Mouse (Mus musculus) kidney, adult 11 months (tissue): ENCODE data around the gene Mars.

ENCODE experiments used
- DNase-seq: peaks from one replicate; pipeline ENCODE4 v3.0.0; 2022

Mars gene

DNA sequence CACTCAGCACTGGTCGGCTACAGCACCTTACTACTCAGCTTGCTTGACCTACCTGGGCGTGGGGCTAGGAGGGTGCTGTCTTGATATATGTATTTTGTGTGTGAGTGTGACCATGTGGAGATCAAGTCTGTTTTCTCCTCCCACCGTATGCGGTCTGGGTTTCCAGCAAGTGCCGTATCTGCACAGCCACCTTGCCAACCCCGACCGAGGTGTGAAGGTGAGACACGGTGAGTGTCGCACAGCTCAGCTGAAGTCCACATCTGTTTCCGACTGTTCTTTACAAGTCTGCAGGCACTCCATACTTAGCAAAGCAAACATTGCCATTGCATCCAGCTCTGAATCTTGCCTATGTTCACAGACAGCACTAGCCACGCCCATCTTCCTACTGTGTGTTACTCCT lies 8.4 kb downstream of the Mars start:
- DNase-seq, result no peak

DNA sequence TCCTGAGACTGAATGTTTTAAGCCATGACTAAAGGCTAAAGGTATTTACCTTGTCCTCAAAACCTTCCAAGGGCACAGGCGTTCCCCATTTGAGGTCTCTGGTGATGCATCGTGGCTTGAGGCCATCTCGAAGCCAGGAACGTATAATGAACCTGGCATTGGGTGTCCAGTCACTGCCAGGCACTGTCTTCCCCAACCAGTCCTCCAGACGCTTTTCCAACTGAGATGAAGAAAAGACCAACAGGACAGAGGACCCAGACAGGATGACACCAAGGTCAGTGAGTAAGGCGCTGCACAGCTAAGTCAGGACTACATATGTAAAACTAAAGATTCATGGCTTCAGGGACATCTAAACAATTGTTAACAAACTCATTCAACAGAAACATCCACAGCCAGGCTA lies 11.2 kb downstream of the Mars start:
- no peak for DNase-seq

- DNase-seq, result no peak
These were observed 14.3 kb downstream of the Mars start for GRCm38 (mm10) chr10:127297015-127297871.

DNA sequence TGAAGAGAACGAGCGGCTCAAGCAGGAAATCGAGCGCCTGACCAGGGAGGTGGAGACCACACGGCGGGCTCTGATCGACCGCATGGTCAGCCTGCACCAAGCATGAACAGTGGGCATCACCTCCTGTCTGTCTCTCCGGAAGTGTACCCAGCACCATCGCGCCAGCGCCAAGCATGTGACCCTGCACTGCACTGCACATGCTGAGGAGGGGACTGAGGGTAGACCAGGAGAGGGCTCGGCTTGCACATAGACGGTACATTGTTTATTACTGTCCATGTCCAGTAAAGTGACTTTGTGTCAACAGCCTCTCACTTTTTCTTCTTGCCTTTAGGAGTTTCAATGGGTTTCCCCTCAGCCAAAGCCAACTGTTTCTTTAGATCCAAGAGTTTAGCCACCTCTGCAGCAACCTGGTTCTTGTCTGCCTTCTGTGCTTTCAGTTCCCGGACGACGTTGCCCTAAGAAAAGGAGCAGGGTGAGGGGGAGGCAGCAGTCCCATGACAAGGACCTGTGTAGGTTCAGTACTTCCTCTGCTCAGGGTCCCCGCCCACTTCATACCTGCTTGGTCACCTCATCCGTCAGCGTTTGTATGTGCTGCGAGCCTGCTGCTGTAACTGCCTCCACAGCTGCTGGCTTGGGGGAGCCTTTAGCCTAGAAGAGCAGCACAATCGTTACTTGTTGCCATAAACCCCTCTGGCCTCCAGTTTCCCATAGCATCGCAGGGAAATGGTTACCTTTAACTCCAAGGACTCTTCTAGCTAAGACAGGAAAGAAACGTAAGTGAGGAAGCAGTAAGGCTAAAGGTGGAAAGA lies 15.4 kb downstream of the Mars start:
- DNase-seq, result no peak

DNA sequence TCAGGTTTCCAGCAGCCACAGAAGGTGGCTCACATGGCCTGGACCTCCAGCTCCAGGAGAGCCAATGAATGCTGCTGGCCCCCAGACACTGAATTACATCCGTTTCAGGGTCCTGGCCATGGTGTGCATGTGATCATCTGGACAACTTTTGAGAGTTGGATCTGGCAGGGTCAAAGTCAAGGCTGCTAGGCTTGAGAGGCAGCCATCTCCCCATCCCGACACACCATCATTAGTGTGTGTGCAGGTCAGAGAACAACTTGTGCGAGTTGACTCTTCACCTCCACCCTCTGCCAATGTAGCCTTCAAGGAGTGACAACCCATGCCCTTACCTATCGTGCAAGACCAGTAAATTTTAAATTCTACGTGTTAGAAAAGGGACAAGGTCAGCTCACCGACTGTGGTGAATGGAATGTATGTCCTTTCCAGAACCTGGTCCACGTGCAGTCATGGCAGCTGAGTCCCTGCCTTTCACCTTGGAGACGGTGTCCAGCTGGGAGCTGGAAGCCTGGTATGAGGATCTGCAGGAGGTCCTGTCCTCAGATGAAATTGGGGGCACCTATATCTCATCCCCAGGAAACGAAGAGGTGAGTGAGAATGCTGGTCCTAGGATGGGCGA lies 16.6 kb downstream of the Mars start:
- peak; percentile 25 for DNase-seq

GRCm38 (mm10) chr10:127293590-127294113 lies 17.9 kb downstream of the Mars start:
- no peak for DNase-seq

GRCm38 (mm10) chr10:127292987-127293538 lies 18.5 kb downstream of the Mars start:
- DNase-seq, result peak; percentile 40

DNA sequence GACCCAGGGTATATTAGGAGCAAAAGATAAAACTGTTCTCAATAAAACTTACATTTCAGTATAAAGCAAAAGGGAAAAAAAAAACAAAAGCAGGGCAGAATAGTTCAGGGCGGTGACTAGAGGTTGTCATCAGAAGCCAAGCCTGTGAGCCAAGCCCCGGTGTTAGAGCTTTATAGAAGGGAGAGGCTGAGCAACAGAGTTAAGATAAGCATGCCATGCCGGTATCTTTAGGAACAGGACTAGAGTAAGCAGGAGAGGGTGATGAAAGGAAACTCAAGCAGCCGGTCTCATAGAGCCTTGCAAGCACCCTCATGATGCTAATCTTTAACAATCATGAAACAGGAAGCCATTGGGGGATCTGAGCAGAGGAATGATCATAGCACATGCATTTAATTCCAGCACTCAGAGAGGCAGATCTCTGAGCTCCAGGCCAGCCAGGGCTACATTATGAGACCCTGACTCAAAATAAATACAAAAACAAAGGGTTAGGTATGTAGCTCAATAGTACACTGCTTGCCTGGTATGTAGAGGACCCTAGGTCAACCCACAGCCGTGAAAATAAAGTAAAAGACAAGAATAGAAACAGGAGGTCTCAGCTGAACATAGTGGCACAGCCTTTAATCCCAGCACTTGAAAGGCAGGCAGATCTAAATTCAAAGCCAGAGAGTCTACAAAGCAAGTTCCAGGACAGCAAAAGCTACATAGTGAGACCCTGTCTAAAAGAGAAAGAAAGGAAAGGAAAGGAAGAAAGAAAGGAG lies 19.5 kb downstream of the Mars start:
- DNase-seq, result no peak

GRCm38 (mm10) chr10:127290930-127291880 lies 20.4 kb downstream of the Mars start:
- no peak for DNase-seq

- DNase-seq, result peak; percentile 100
These were observed 21.2 kb downstream of the Mars start for GRCm38 (mm10) chr10:127290307-127290929.

GRCm38 (mm10) chr10:127289573-127290191 lies 21.9 kb downstream of the Mars start:
- DNase-seq, result peak; percentile 85

DNA sequence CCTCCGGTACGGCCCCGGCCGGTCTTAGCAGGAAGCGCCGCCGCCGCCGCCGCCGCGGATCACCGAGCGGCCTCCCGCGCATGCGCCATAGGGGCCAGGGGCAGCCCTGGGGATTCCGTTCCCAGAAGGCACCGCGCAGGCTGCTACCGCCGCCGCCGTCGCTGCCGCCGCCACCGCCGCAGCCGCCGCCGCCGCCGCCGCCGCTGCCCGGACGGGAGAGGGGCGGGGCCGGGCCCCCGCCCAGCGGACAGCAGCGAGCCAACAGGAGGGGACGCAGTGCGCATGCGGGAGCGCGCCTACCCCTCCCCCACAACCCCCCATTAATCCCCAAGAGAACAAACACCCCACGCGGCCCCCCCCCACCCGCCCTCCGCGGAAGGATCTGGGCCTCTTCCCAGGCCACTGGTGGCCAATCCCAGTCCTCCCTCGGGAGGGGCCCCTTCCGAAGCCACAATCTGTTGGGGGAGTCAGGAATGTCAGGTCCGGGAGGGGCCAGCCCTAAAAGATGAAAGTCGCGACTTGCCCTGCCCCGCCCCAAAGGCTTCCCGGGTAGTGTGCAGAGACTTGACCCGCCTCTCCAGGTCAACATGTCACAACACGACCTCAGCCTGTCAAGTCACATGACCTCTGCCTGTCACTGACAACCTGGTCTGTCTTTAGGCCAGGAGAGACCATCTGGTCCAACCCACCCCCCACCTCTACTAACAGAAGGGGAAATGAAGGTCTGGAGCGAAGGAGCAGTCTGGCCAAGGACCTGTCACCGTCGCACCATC lies 22.6 kb downstream of the Mars start, which contains the start of gene Mbd6:
Gene Mbd6, minus strand, starts transcription at position 219 of the 773 bp plus-strand sequence.
- DNase-seq, result peak; percentile 94

DNA sequence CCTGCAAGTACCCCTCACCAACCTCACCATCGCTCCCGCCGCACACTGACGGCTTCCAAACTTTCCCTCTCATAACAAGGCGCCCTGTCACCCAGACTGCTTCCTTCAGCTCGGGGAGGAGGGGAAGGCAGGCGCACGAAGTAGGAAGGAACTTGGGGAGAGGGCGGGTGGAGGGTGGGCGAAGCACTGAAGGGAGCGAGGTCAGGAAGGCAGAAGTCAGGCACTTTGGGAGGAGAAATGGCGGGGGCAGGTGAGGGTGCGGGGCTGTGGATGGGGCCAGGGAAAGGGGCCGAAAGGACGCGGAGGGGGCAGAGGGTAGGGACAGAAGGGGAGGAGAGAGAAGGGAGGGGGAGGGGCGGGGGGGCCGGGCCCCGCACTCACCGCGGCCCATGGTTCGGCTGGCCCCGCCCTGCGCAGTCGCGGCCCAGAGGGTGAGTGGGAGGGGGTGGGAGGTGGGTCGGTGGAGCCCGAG lies 23.2 kb downstream of the Mars start:
- DNase-seq, result no peak

DNA sequence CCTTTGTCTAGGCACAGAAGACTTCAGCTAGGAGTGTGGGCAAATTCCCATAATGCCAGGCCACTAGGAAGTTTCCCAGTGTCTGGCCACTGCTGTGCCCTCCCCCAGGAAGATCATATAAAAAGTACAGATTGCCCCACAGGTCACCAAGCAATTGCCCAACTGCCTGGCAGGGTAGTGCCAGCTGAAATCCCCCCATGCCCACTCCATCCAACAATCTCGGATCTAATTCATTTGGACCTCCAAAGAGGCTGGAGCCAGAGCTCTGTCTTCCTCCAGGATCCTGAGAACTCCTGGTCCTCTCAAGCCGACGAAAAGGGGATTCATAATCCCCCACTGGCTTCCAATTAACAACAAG lies 23.7 kb downstream of the Mars start:
- DNase-seq, result no peak

GRCm38 (mm10) chr10:127287271-127287935 lies 24.2 kb downstream of the Mars start:
- no peak for DNase-seq

DNA sequence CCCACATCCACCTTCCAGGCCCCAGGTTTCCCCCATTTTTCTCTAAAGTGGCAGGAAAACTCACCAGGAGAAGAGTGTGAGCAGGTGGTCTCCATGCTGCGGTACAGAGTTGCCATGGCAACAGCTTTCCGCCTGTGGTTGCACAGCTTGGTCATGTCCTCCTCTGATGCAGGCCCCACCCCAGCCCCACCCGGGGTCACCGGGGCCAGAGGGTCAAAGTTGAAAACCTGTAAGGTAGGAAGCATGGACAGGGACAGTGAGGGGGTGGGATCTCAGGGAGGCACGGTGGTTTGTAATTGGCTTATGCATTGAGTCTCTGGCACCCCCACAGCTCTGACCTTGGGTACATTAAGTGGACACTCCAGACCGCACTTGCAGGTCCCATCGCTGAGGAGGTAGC lies 24.9 kb downstream of the Mars start:
- peak; percentile 36 for DNase-seq

DNA sequence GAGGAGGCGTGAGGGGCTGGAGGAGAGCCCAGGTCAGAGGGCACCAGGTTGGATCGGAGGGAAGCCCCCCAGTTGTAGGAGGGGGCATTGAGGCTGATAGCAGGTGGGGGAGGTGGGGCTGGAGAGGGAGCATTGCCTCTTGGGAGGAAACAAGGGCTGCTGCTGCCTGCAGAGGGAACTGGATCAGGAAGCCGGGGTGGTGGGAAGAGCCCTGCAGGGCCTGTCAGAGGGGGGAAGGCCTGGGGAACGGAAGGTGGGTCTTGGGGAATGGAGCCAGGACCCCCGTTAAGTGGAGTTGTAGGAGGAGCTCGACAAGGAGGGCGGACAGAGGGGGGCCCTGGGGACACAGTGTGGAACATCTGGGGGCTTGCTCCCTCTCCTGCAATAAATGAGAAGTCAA lies 25.4 kb downstream of the Mars start:
- no peak for DNase-seq

- no peak for DNase-seq
These were observed 25.9 kb downstream of the Mars start for GRCm38 (mm10) chr10:127285644-127286043.
